Mouse (Mus musculus): ENCODE results near the gene Sspn. TPM values are rescaled to one million over a fixed set of nuclear protein-coding genes. Genes with fewer than 3 reads are reported as not detected.
A peak's percentile ranks its signal among the peaks of the same experiment; 100 is the strongest.

The Sspn gene
- under 1 TPM in 1 of 3 experiments, not detected in 2; 0.09 TPM for polyA plus RNA-seq (2017; shearing (Covaris generic))

DNA sequence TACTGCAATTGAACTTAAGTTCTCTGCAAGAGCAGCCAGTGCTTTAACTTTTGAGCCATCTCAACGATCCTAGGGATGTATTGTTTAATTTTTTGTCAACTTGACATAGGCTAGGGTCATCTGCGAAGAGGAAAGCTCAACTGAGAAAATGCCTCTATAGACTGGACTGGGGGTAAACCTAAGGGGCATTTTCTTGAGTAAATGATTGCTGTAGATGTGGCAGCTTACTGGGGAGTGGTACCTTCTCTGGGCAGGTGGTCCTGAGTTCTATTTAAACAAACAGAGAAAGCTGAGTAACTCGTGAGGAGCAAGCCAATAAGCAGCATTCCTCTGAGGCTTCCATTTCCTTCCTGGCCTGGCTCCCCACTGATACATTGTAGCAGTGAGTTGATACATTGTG lies at the start of gene Sspn:
Gene Sspn, plus strand, starts transcription at position 301 of the 400 bp plus-strand sequence.
- no peak for ATAC-seq

GRCm38 (mm10) chr6:145883010-145883409 lies 48.4 kb upstream of the Sspn start:
- peak; percentile 68 for ATAC-seq

DNA sequence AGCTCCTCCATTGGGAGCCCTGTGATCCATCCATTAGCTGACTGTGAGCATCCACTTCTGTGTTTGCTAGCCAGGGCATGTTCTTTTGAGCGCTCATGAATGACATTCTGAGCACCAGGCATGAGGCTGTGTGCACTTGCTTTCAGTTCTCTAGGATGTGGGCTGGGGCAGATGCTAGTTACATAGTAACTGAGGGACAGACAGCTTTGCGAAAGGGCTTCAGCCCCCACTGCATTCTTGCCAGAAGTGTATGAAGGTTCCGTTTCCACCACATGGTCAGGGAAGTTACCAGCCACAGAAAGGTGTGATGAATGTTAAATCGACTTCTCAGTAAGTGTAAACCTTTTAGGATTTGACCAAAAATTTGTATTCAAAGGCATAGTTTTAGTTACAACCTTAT lies 47.8 kb upstream of the Sspn start:
- no peak for ATAC-seq

DNA sequence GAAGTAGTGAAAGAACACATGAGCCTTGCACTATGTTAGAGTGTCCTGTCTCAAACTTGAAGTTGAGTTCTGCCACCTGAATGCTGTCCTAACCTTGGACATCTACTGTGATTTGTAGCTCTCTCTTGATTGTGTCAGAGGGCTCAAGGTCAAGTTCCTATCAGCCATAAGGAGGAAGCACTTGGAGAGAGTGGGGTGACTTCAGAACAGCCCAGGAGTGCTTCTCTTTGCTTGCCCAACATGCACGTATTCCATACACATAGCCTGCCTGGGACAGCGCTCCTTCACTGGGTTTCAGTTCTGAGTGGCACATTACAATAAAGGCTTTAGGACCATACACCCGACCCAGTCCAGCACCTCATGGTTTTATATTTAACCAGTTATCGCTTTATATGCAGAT lies 46.4 kb upstream of the Sspn start:
- ATAC-seq, result no peak

GRCm38 (mm10) chr6:145886277-145886676 lies 45.2 kb upstream of the Sspn start:
- no peak for ATAC-seq

DNA sequence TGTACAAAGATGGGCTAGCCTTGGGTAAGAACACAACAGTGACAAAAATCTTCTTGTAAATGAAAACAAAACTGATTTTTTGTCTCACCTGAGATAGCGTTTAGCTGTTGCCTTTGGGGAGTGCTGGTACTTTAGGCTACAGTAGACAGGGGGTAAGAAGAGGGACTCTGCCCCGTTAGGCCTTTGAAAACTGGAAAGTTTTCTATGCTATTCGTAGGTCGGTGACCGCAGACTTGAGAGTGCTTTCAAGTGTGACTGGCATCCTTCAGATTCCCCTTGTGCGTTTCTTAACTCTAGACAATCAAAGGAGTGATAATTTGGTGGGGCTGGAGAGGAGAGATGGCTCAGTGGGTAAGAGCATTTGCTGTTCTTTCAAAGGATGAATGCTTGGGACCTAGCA lies 43.7 kb upstream of the Sspn start:
- no peak for ATAC-seq

- ATAC-seq, result no peak
These were observed 39.5 kb upstream of the Sspn start for GRCm38 (mm10) chr6:145891951-145892350.

DNA sequence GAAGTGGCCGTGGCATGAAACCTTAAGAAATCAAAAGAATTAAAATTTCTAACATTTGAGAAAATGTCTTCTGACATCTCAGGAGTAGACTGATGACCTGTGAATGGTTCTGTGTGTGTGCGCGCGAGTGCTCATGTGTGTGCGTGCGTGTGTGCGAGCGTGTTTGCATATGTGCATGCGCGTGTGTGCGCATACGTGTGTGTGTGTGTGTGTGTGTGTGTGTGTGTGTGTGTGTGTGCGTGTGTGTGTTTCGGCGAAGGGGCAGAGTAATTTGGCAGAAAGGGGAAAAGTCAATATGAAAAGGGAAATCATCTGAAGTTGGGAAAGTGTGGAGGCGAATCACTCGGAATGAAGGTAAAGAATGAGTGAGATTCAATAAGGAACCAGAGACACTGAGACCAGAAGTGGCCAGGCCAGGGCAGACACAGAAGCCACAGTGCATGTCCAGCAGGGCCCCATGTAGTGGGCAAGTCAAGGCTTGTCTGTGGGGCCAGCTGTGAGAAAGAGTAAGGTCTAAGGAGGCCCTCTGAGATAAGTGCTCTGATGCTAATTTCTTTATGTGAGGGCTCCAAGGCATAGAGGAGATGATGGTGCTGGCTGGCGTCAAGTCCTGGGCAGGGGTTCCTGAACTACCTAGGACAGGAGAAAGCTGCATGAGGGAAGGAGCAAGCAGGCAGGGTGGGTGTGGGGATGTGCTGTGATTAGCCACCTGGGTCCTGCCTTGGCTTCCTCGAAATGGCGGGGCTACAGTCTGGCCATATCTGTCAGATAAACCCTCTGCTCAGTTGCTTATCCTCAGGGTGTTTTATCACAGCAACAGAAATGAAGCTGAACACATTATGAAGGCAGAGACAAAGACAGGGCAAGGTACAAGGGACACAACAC lies 38.8 kb upstream of the Sspn start:
- no peak for ATAC-seq

- no peak for ATAC-seq
These were observed 37.9 kb upstream of the Sspn start for GRCm38 (mm10) chr6:145893366-145894021.

DNA sequence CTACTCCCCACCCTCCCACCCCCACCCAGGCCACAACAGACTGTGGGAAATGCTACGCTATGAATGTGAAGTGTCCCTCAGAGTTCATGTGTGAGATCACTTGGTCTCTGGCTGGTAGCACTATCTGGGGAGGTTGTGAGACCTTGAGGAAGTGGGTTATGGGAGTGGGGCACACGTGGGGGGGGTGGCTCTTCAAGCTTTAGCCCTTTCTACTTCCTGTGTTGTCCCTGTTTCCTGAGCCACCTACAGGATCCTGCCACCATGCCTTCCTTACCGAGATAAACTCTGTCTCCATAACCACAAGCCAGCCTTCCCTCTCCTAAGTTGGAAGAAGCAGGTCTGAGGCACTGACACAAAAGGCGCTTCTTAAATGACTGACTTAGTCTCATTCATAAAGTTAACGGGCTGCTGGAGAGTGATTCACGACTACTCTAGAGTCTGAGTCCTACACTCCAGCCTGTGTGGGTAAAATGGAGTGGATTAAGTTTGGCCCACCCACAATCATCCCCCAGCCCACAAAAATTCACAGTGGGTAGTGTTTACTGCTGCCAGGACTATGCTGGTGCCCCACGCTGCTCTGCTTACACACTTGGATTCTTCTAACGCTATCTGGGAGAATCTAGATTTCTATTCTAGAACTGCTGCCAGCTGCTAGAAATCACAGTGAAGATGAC lies 36.6 kb upstream of the Sspn start:
- peak; percentile 43 for ATAC-seq

GRCm38 (mm10) chr6:145904169-145904568 lies 27.3 kb upstream of the Sspn start:
- ATAC-seq, result no peak

DNA sequence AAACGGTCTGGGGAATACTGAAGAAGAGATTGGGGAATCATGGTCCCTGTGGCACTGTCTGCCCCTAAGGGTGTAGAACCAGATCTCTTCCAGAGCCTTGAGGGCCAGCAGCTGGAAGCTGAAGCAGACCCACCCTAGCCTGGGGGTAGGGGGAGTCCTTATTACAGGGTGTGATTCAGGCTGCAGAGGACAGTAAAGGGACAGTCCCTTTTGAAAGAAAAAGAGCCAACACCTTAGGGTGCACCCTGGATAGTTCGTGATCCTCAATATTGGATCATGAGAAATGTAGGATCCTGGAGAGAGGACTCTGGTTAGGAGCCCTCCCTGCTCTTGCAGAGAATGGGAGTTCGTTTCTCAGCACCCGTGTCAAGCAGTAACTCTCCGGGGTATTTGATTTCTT lies 26.8 kb upstream of the Sspn start:
- no peak for ATAC-seq

DNA sequence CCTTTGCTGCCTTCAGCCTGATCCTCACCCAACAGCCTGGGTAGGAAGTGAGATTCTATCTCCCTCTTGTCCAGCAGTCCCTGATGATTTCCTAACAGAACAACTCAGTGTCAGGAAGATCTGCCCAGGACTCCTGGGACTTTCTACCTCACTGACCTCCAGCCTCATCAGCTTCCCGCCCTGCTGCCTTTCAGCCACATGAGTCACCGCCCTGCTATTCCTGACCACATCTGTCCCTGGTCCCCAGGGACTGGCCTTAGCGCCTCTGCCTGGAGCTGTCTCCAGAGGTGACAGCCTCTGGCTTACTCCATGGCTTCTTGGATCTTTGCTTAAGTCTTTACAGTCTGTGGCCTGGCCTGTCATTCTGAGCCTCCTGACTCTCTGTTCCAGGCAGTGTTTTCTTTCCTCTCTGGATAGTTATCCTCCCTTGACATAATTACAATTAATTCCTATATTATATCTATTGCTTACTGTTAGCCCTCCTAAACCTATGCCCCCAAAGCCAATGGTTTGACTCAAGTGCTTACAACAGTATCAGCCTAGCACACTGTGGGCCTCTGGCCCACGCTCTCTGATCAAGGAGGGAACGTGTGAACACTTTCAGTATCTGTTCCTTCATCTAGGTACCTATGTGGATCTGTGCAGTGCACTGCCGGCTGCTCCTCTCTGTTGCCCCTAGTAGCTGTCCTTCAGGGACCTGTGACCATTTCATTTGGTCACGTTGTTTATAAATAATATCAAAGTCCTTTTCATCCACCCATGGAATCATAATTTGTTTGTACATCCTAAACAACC lies 25.1 kb upstream of the Sspn start:
- no peak for ATAC-seq

DNA sequence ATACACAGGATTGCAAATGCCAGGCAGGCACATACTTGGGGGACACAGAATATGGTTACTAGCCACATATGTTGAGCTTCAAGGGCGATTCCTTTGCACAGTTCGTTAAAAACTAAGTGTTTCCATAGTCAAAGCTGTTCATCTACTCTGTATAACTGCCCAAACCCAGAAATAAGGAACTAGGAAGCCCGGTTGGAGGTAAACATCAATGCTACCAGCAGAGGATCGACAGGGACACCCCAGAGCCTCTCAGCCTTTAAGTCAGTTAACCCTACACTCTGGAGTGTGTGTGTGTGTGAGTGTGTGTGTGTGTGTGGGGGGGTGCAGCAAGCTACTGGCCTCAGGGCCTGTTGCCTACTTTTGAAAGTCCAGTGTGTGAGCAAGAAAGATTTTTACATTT lies 21.5 kb upstream of the Sspn start:
- ATAC-seq, result no peak

DNA sequence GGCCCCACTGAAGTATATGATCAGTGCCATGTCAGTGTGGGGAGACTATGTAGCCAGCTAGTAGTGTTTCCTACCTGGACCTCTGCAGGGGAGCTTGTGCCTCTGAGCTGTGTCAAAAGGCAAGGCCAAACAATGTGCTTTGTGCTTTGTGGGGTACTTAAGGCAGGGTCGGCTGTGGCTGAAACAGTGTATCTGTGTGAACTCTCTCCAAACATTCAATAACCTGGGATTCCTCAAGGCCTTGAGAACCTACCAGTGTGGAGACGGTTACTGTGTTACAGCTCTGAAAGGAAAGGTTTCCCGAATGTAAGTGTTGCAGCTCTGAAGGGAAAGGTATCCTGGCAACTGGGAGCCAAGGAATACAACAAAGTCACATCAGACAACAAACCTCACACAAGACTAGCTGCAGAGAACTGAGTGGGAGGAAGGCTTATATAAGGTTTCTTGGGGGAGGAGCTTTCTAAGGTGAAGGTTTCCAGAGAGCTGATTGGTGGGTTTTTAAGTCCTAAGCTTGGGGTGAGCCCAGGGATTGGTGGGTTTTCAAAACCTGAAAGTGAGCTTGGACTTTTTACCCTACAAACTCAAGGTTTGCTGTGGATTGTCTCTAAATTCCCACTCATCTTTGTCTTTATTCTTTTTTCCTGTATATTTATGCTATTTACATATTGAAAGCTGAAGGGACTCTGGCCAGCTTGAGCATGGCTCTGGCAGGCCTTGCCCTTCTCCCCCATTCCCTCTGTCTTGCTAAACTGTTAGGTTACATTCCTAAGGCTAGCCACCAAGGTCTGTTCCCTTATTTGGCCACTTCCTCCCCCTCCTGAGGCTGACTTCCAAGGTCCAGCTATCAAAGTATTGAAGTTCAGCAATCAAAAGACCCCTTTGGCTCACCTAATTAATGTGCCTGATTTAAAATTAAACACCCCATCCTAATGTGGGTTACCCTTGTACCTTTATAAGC lies 20.7 kb upstream of the Sspn start:
- no peak for ATAC-seq

- no peak for ATAC-seq
These were observed 19.2 kb upstream of the Sspn start for GRCm38 (mm10) chr6:145912232-145912631.

DNA sequence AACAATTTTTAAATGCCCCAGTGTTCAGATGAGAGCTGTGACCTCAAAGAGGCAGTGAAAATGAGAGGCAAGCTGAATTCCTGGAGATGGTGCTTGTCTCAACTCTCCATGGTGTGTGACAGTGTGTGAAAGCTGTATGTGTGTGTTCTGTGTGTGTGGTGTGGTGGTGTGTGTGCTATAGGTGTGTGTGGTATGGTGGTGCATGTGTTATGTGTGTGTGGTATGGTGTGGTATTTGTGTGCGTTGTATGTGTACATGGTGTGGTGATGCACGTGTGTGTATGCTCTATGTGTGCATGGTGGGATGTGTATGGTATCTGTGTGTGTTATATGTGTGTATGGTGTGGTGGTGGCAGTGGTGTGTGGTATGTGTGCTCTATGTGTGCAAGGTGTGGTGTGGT lies 16.0 kb upstream of the Sspn start:
- ATAC-seq, result no peak

- no peak for ATAC-seq
These were observed 15.0 kb upstream of the Sspn start for GRCm38 (mm10) chr6:145916401-145916800.

DNA sequence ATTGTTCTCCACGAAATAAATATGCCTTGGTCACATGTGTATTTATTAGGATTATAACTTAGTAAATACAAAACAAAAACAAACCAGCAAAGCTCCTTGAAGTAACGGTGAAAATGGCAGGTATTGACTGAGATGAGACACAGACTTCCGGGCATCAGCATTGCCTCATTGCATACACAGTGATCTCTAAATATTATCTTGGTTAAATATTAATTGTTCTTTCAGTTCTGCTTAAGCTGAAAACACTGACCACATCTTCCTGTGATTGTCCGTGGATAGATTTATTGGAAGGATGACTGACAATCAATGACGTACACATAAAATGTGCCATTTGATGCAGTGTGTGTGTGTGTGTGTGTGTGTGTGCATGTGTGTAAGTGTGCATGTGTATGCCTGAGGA lies 13.2 kb upstream of the Sspn start:
- ATAC-seq, result no peak

DNA sequence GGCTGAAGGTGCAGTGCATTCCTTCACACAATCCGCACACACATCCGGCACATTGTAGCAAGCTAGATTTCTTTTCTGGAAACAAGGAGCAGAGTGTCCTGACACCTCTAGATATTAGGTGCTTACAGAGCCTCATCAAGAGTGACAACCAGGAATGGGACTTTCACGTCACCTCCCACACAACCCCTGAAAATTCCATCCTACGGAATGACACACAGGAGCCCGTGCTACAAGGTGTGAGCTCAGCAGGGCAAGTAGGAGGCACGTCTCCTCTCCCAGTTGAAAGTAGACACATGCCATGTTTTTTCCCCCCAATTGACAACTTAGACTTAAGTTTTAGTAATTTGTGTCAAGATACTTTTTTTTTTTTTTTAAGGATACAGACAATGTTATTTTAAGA lies 7.8 kb upstream of the Sspn start:
- ATAC-seq, result no peak

- no peak for ATAC-seq
These were observed 2.7 kb downstream of the Sspn start for GRCm38 (mm10) chr6:145934001-145934696.
